Mouse (Mus musculus) ES-E14 (cell line): Measurements from ENCODE around the gene Acrv1. TPM values are rescaled to one million over a fixed set of nuclear protein-coding genes. Genes with fewer than 3 reads are reported as not detected.

ENCODE experiments used
- DNase-seq: peaks from one replicate; pipeline ENCODE4 v3.0.0-alpha.2; 2013; ENCODE audit warnings: low read depth, low spot score
- H3K27ac ChIP-seq: 2 replicates; pipeline ENCODE4 v1.5.1; 2012; ENCODE audit warnings: low read depth, mild to moderate bottlenecking, low read length, moderate library complexity, mixed read lengths; ENCODE audit not compliant: poor library complexity, insufficient read depth, severe bottlenecking
- H3K36me3 ChIP-seq: 2 replicates; pipeline ENCODE4 v1.6.1; 2012; ENCODE audit warnings: mild to moderate bottlenecking, low read length, moderate library complexity, mixed read lengths; ENCODE audit not compliant: control insufficient read depth, poor library complexity, insufficient read depth, severe bottlenecking
- H3K4me1 ChIP-seq, 2 experiments: fragments of 150-350 bp in 1 of 2; sonication (generic) in 1 of 2; 2 replicates each; pipeline ENCODE4 v1.6.1; 2012; ENCODE audit warnings: low read length in 2 of 2, mild to moderate bottlenecking in 1 of 2, mixed read lengths in 1 of 2; ENCODE audit not compliant: control insufficient read depth in 2 of 2, insufficient read depth in 2 of 2, poor library complexity in 1 of 2
- H3K4me3 ChIP-seq, 2 experiments: fragments of 150-350 bp in 1 of 2; sonication (generic) in 1 of 2; 2 replicates each; pipeline ENCODE4 v1.5.1; 2012; ENCODE audit warnings: low read length in 2 of 2, low read depth in 1 of 2, mild to moderate bottlenecking in 1 of 2, mixed read lengths in 1 of 2; ENCODE audit not compliant: insufficient read depth in 1 of 2, poor library complexity in 1 of 2, severe bottlenecking in 1 of 2
- H3K9ac ChIP-seq: 2 replicates; pipeline ENCODE4 v1.6.1; 2012; ENCODE audit warnings: low read depth, mild to moderate bottlenecking, low read length, mixed read lengths; ENCODE audit not compliant: poor library complexity, insufficient read depth, severe bottlenecking
- H3K9me3 ChIP-seq: fragments of 150-350 bp; sonication (generic); 2 replicates; pipeline ENCODE4 v1.6.1; 2012; ENCODE audit warnings: low read depth, mild to moderate bottlenecking, low read length; ENCODE audit not compliant: control insufficient read depth, insufficient read depth
- CHD2 ChIP-seq: IDR thresholded peaks from 2 replicates; pipeline ENCODE4 v1.6.1; 2014; ENCODE audit warnings: mild to moderate bottlenecking, low read depth, low read length, inconsistent platforms
- HCFC1 ChIP-seq: IDR thresholded peaks from 2 replicates; pipeline ENCODE4 v1.6.1; 2012; ENCODE audit warnings: low read length, inconsistent platforms, borderline replicate concordance; ENCODE audit not compliant: insufficient read depth
- MAFK ChIP-seq: IDR thresholded peaks from 2 replicates; pipeline ENCODE4 v1.6.1; 2014; ENCODE audit warnings: mild to moderate bottlenecking, low read depth, low read length, inconsistent platforms; ENCODE audit not compliant: insufficient read depth
- ZC3H11A ChIP-seq: IDR thresholded peaks from 2 replicates; pipeline ENCODE4 v1.6.1; 2012; ENCODE audit warnings: low read depth, mild to moderate bottlenecking, inconsistent platforms, low read length, borderline replicate concordance
- ZNF384 ChIP-seq: IDR thresholded peaks from 2 replicates; pipeline ENCODE4 v1.6.1; 2012; ENCODE audit warnings: low read depth, low read length, inconsistent platforms
- in situ Hi-C, 2 experiments: fragments of 600-800 bp; cut with MboI; formaldehyde crosslinking; loops; one replicate each; pipeline ENCODE4 v1.15.1; 2025; ENCODE audit warnings: low sequenced_read_pairs in 2 of 2, inconsistent platforms in 1 of 2; ENCODE audit not compliant: unreplicated experiment in 2 of 2
- total RNA-seq: library from RNA; depleted of rRNA; stranded (reverse); fragments of 300-350 nt; gene quantifications from 2 replicates; pipeline ENCODE4 v1.2.3, GENCODE M21; 2012

Acrv1 gene
- total RNA-seq, 1 experiment = 0.13 TPM

DNA sequence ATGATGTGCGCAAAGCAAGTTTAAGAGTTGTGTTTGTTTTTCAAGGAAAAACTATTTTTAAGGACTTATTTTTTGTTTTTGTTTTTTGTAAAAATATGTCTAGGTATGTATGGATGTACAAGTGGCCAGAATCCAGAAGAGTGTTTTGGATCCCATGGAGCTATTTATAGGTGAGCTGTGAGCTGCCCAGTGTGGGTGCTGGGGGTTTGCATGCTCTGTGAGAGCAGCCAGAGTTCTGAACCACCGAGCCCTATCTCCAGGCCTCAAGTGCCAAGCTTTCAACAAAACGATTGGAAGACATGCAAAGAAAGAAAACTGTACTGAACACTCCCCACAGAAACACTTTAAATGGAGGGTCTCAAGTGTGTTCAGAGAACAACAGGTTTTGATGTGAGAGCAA lies 12.9 kb downstream of the Acrv1 start:
- TF ChIP-seq HCFC1 = no peak
- no peak for DNase-seq
- no peaks in the 10 kb centered on the region for H3K4me1 ChIP-seq
- H3K9ac ChIP-seq = no peak overlapping the region
- in situ Hi-C loops = no loop called here
- no peaks in the 10 kb centered on the region for H3K9me3 ChIP-seq
- no peaks in the 10 kb centered on the region; the same call in none of the 2 replicates for H3K36me3 ChIP-seq
- no peak overlapping the region for H3K27ac ChIP-seq
- no peak overlapping the region for H3K4me3 ChIP-seq

DNA sequence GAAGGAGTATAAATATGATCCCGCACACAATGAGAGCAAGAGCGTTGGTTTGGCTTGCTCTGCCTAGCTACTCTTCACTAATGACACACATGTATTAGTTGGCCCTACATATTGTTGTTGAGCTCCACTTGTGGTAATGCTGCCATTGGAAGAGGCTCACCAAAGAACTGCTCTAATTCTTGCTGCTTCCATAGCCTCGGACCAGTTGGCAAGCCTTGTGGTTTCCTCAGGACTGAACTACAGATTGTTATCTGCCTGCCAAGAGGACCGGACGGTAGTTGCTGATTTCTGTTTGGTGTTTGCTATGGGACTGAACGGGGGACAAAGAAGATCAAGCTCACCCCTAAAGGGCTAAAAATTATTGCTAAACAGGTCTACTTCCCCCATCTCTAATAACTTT lies 14.3 kb downstream of the Acrv1 start:
- peaks cover 3% of the 10 kb centered on the region for H3K36me3 ChIP-seq
- H3K4me3 ChIP-seq = no peak overlapping the region
- in situ Hi-C loops = no loop called here
- DNase-seq = no peak
- H3K9me3 ChIP-seq = no peaks in the 10 kb centered on the region
- H3K9ac ChIP-seq = no peak overlapping the region
- H3K27ac ChIP-seq = no peak overlapping the region
- no peaks in the 10 kb centered on the region for H3K4me1 ChIP-seq
- TF ChIP-seq CHD2 (no peak), MAFK (no peak)

DNA sequence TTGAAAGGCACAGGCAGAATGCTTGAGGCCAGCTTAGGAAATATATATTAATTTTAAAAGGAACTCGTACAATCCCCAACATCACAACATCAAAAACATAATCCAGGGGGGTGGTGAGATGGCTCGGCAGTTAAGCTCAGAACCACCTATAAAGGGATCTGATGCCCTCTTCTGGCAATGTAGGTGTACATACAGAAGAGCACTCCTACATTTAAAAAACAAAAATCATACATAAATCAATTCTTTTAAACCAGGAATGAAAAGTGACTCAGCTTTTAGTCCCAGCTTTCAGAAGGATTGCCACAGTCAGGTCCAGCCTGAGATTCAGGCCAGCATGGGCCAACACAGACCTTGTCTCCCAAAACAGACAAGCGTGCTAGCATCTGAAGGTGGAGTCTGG lies 23.6 kb downstream of the Acrv1 start:
- in situ Hi-C loops = no loop called here
- Histone ChIP-seq H3K36me3 (peaks cover 23% of the 10 kb centered on the region), H3K4me3 (no peak overlapping the region), H3K4me1 (no peaks in the 10 kb centered on the region), H3K9me3 (no peaks in the 10 kb centered on the region), H3K9ac (no peak overlapping the region), H3K27ac (no peak overlapping the region)
- DNase-seq = no peak
- no peak for TF ChIP-seq MAFK
- TF ChIP-seq HCFC1 = no peak
- no peak for TF ChIP-seq CHD2
- no peak for TF ChIP-seq ZNF384
- no peak for TF ChIP-seq ZC3H11A

DNA sequence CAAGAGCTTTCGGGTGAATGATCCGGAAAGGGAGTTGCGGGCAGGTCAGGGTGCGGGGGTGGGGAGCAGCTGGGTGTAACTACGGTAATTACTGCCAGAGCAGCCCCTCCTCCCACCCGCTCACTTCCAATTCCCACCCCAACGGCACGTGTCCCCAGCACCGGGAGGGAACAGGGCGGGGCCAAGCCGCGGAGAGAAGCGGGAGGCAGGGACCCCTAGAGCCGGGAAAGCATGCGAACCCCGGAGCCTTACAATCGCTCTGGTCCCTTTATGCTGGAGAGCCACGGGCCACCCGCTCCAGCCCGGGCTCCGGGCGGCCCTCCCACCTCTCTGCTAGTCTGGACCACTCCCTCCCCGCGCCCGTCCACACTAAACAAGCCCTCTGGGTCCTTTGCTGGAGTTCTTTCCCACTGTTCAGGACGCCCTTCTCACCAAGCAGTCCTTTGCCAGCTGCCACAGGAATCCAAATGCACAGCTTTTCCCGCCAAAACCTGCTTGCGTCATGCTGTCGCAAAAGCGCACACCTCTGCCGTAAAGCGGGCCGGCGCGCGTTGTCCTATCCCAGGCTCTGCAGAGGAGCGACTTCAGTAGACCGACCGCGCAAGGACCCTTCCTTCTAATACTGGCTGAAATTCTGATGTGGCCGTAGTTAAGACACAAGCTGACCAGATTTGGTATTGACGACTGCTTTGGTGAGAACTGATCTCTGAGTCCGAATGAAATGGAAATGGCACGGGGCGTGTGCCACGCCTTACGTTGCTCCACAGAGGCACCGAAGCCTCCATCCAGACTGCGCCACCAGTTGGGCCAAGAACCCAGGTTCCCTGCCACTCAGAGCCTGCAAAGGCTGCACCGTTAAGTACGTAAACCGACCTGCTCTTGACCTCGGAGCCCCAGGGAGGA lies 33.4 kb downstream of the Acrv1 start:
- Histone ChIP-seq H3K36me3 (peaks cover 6% of the 10 kb centered on the region), H3K9me3 (no peaks in the 10 kb centered on the region), H3K4me3 (peak overlapping the region; percentile 81 to 83), H3K4me1 (peaks cover 0 to 4% of the 10 kb centered on the region in 2 experiments; a peak in 1 of 4 replicates), H3K9ac (peak overlapping the region; percentile 94), H3K27ac (peak overlapping the region; percentile 93)
- TF ChIP-seq CHD2 (no peak), ZC3H11A (no peak), MAFK (0 out of 2 replicates have a peak, but pooled peaks have one; percentile 3), HCFC1 (no peak), ZNF384 (no peak)
- DNase-seq = peak; percentile 91
- in situ Hi-C loops = no loop called here
